Mouse (Mus musculus) right cerebral cortex, postnatal 25 days (tissue): Measurements from ENCODE around the gene Rbpms2.
A peak's percentile ranks its signal among the peaks of the same experiment; 100 is the strongest.

ENCODE experiments used
- DNase-seq: peaks from one replicate; pipeline ENCODE4 v3.0.0; 2022

Gene Rbpms2

GRCm38 (mm10) chr9:65629025-65629766, at the start of gene Rbpms2:
TSS of gene Rbpms2 (plus strand) at chr9:65629648.
- DNase-seq: no peak

GRCm38 (mm10) chr9:65579781-65580371, 49.6 kb upstream of the Rbpms2 start, which contains the start of gene Plekho2:
TSS of gene Plekho2 (minus strand) at chr9:65580040.
- DNase-seq: peak; percentile 83

- no peak for DNase-seq
Measured at GRCm38 (mm10) chr9:65580401-65581256, 48.8 kb upstream of the Rbpms2 start.

GRCm38 (mm10) chr9:65583045-65583444, 46.4 kb upstream of the Rbpms2 start:
- DNase-seq: no peak

GRCm38 (mm10) chr9:65586406-65587269, 42.8 kb upstream of the Rbpms2 start, which contains the start of gene Pif1:
TSS of gene Pif1 (plus strand) at chr9:65587160.
- DNase-seq: peak; percentile 68

- no peak for DNase-seq
Measured at GRCm38 (mm10) chr9:65587270-65587572, 42.2 kb upstream of the Rbpms2 start.

GRCm38 (mm10) chr9:65587573-65588358, 41.7 kb upstream of the Rbpms2 start:
- peak; percentile 32 for DNase-seq

- DNase-seq: no peak
Measured at GRCm38 (mm10) chr9:65589091-65589490, 40.4 kb upstream of the Rbpms2 start.

- DNase-seq: no peak
Measured at GRCm38 (mm10) chr9:65592721-65593120, 36.7 kb upstream of the Rbpms2 start.

GRCm38 (mm10) chr9:65593596-65593995, 35.9 kb upstream of the Rbpms2 start:
- DNase-seq: no peak

- no peak for DNase-seq
Measured at GRCm38 (mm10) chr9:65598765-65599249, 30.6 kb upstream of the Rbpms2 start.

GRCm38 (mm10) chr9:65600951-65601350, 28.5 kb upstream of the Rbpms2 start:
- no peak for DNase-seq

GRCm38 (mm10) chr9:65603401-65604102, 25.9 kb upstream of the Rbpms2 start:
- no peak for DNase-seq

GRCm38 (mm10) chr9:65605471-65606136, 23.8 kb upstream of the Rbpms2 start:
- DNase-seq: no peak

GRCm38 (mm10) chr9:65606321-65607109, 22.9 kb upstream of the Rbpms2 start:
- DNase-seq: no peak

- DNase-seq: no peak
Measured at GRCm38 (mm10) chr9:65607120-65607519, 22.3 kb upstream of the Rbpms2 start.

- DNase-seq: no peak
Measured at GRCm38 (mm10) chr9:65611969-65612486, 17.4 kb upstream of the Rbpms2 start.

- DNase-seq: no peak
Measured at GRCm38 (mm10) chr9:65613098-65613497, 16.4 kb upstream of the Rbpms2 start.

- no peak for DNase-seq
Measured at GRCm38 (mm10) chr9:65619311-65619710, 10.1 kb upstream of the Rbpms2 start.
